Mouse (Mus musculus): ENCODE data around the gene Slx1b. TPM values are rescaled to one million over a fixed set of nuclear protein-coding genes. Genes with fewer than 3 reads are reported as not detected.
"Not testable (repeated sequence)": the region's sequence is repeated elsewhere in the genome, so short reads cannot be mapped to it uniquely, and the experiment has no call there.

Gene Slx1b
- polyA plus RNA-seq, 1 experiment from 2014 or later = 10.3 TPM

- WGBS = 93% methylated on average over 3 of the region's 3 CpGs
- Histone ChIP-seq H3K9me3 (ENCODE audit: control insufficient read depth, low read length) (no peaks in the 10 kb centered on the region), H3K27me3 (ENCODE audit: control insufficient read depth, insufficient read depth, low read length) (no peaks in the 10 kb centered on the region), H3K9ac (ENCODE audit: low read length) (no peak overlapping the region), H3K4me1 (ENCODE audit: control insufficient read depth, insufficient read depth, low read length) (no peaks in the 10 kb centered on the region), H3K4me3 (ENCODE audit: low read depth, low read length) (no peak overlapping the region), H3K4me2 (no peak overlapping the region), H3K36me3 (ENCODE audit: control insufficient read depth, insufficient read depth, low read length) (peaks cover 7% of the 10 kb centered on the region; the same call in 1 of the 2 replicates), H3K27ac (ENCODE audit: low read depth, low read length) (no peak overlapping the region)
- ATAC-seq (ENCODE audit: low FRiP score) (no peak), DNase-seq (ENCODE audit: low spot score, missing footprints) (no peak)
These were observed 6.6 kb downstream of the Slx1b start for GRCm38 (mm10) chr7:126689021-126689420.

- not testable (repeated sequence) for H3K4me3 ChIP-seq (ENCODE audit: low read depth, low read length); H3K4me1 ChIP-seq (ENCODE audit: control insufficient read depth, insufficient read depth, low read length); H3K36me3 ChIP-seq (ENCODE audit: control insufficient read depth, insufficient read depth, low read length); ATAC-seq (ENCODE audit: low FRiP score); H3K9me3 ChIP-seq (ENCODE audit: control insufficient read depth, low read length); H3K9ac ChIP-seq (ENCODE audit: low read length); H3K4me2 ChIP-seq; DNase-seq (ENCODE audit: low spot score, missing footprints); H3K27me3 ChIP-seq (ENCODE audit: control insufficient read depth, insufficient read depth, low read length); H3K27ac ChIP-seq (ENCODE audit: low read depth, low read length)
- 79% methylated on average over 4 of the region's 4 CpGs for WGBS
These were observed 7.4 kb downstream of the Slx1b start for GRCm38 (mm10) chr7:126688156-126688555.

- Histone ChIP-seq H3K4me2 (no peak overlapping the region), H3K27ac (ENCODE audit: low read depth, low read length) (no peak overlapping the region), H3K4me1 (ENCODE audit: control insufficient read depth, insufficient read depth, low read length) (no peaks in the 10 kb centered on the region), H3K36me3 (ENCODE audit: control insufficient read depth, insufficient read depth, low read length) (no peaks in the 10 kb centered on the region), H3K9me3 (ENCODE audit: control insufficient read depth, low read length) (no peaks in the 10 kb centered on the region), H3K27me3 (ENCODE audit: control insufficient read depth, insufficient read depth, low read length) (no peaks in the 10 kb centered on the region), H3K4me3 (ENCODE audit: low read depth, low read length) (no peak overlapping the region), H3K9ac (ENCODE audit: low read length) (no peak overlapping the region)
- 95% methylated on average over 5 of the region's 5 CpGs for WGBS
- ATAC-seq (ENCODE audit: low FRiP score) (no peak), DNase-seq (ENCODE audit: low spot score, missing footprints) (no peak)
These were observed 14.4 kb downstream of the Slx1b start for GRCm38 (mm10) chr7:126681221-126681620.

GRCm38 (mm10) chr7:126679683-126680082, 15.9 kb downstream of the Slx1b start:
- Histone ChIP-seq H3K4me3 (ENCODE audit: low read depth, low read length) (no peak overlapping the region), H3K4me1 (ENCODE audit: control insufficient read depth, insufficient read depth, low read length) (no peaks in the 10 kb centered on the region), H3K4me2 (no peak overlapping the region), H3K36me3 (ENCODE audit: control insufficient read depth, insufficient read depth, low read length) (no peaks in the 10 kb centered on the region), H3K27me3 (ENCODE audit: control insufficient read depth, insufficient read depth, low read length) (no peaks in the 10 kb centered on the region), H3K27ac (ENCODE audit: low read depth, low read length) (no peak overlapping the region), H3K9me3 (ENCODE audit: control insufficient read depth, low read length) (no peaks in the 10 kb centered on the region), H3K9ac (ENCODE audit: low read length) (no peak overlapping the region)
- ATAC-seq (ENCODE audit: low FRiP score) = no peak
- DNase-seq (ENCODE audit: low spot score, missing footprints) = no peak
- WGBS = 91% methylated on average over 5 of the region's 5 CpGs

- ATAC-seq (ENCODE audit: low FRiP score) (no peak), DNase-seq (ENCODE audit: low spot score, missing footprints) (no peak)
- Histone ChIP-seq H3K4me3 (ENCODE audit: low read depth, low read length) (no peak overlapping the region), H3K9me3 (ENCODE audit: control insufficient read depth, low read length) (no peaks in the 10 kb centered on the region), H3K9ac (ENCODE audit: low read length) (no peak overlapping the region), H3K27ac (ENCODE audit: low read depth, low read length) (no peak overlapping the region), H3K27me3 (ENCODE audit: control insufficient read depth, insufficient read depth, low read length) (no peaks in the 10 kb centered on the region), H3K36me3 (ENCODE audit: control insufficient read depth, insufficient read depth, low read length) (no peaks in the 10 kb centered on the region), H3K4me2 (no peak overlapping the region), H3K4me1 (ENCODE audit: control insufficient read depth, insufficient read depth, low read length) (no peaks in the 10 kb centered on the region)
- 87% methylated on average over 8 of the region's 8 CpGs for WGBS
These were observed 16.8 kb downstream of the Slx1b start for GRCm38 (mm10) chr7:126678545-126679341.

GRCm38 (mm10) chr7:126676631-126677220, 18.9 kb downstream of the Slx1b start:
- Histone ChIP-seq H3K4me2 (no peak overlapping the region), H3K9me3 (ENCODE audit: control insufficient read depth, low read length) (no peaks in the 10 kb centered on the region), H3K27me3 (ENCODE audit: control insufficient read depth, insufficient read depth, low read length) (no peaks in the 10 kb centered on the region), H3K27ac (ENCODE audit: low read depth, low read length) (no peak overlapping the region), H3K36me3 (ENCODE audit: control insufficient read depth, insufficient read depth, low read length) (0 out of 2 replicates have a peak, but pooled peaks cover 3% of the 10 kb centered on the region), H3K4me1 (ENCODE audit: control insufficient read depth, insufficient read depth, low read length) (no peaks in the 10 kb centered on the region), H3K4me3 (ENCODE audit: low read depth, low read length) (no peak overlapping the region), H3K9ac (ENCODE audit: low read length) (no peak overlapping the region)
- ATAC-seq (ENCODE audit: low FRiP score) (no peak), DNase-seq (ENCODE audit: low spot score, missing footprints) (no peak)
- 76% methylated on average over 4 of the region's 4 CpGs for WGBS

- Histone ChIP-seq H3K4me3 (ENCODE audit: low read depth, low read length) (no peak within 1 kb of the TSS), H3K4me1 (ENCODE audit: control insufficient read depth, insufficient read depth, low read length) (no peaks in the 10 kb centered on the region), H3K9me3 (ENCODE audit: control insufficient read depth, low read length) (no peaks in the 10 kb centered on the region), H3K9ac (ENCODE audit: low read length) (no peak within 1 kb of the TSS), H3K27ac (ENCODE audit: low read depth, low read length) (no peak within 1 kb of the TSS), H3K4me2 (no peak within 1 kb of the TSS), H3K27me3 (ENCODE audit: control insufficient read depth, insufficient read depth, low read length) (no peaks in the 10 kb centered on the region), H3K36me3 (ENCODE audit: control insufficient read depth, insufficient read depth, low read length) (0 out of 2 replicates have a peak, but pooled peaks cover 3% of the 10 kb centered on the region)
- DNase-seq (ENCODE audit: low spot score, missing footprints) = no peak
- no peak for ATAC-seq (ENCODE audit: low FRiP score)
- 81% methylated on average over 1 of the region's 1 CpGs for WGBS
These were observed 19.4 kb downstream of the Slx1b start, which contains the start of gene Sult1a1 for GRCm38 (mm10) chr7:126676207-126676606. Sult1a1 (minus strand) TSS chr7:126676432.

- ATAC-seq (ENCODE audit: low FRiP score) (no peak), DNase-seq (ENCODE audit: low spot score, missing footprints) (no peak)
- Histone ChIP-seq H3K36me3 (ENCODE audit: control insufficient read depth, insufficient read depth, low read length) (0 out of 2 replicates have a peak, but pooled peaks cover 3% of the 10 kb centered on the region), H3K27ac (ENCODE audit: low read depth, low read length) (no peak overlapping the region), H3K4me3 (ENCODE audit: low read depth, low read length) (no peak overlapping the region), H3K4me1 (ENCODE audit: control insufficient read depth, insufficient read depth, low read length) (no peaks in the 10 kb centered on the region), H3K4me2 (no peak overlapping the region), H3K9me3 (ENCODE audit: control insufficient read depth, low read length) (no peaks in the 10 kb centered on the region), H3K9ac (ENCODE audit: low read length) (no peak overlapping the region), H3K27me3 (ENCODE audit: control insufficient read depth, insufficient read depth, low read length) (no peaks in the 10 kb centered on the region)
- WGBS = 91% methylated on average over 8 of the region's 8 CpGs
These were observed 20.5 kb downstream of the Slx1b start for GRCm38 (mm10) chr7:126675104-126675503.

GRCm38 (mm10) chr7:126672111-126672510, 23.5 kb downstream of the Slx1b start:
- Histone ChIP-seq H3K36me3 (ENCODE audit: control insufficient read depth, insufficient read depth, low read length) (0 out of 2 replicates have a peak, but pooled peaks cover 3% of the 10 kb centered on the region), H3K9me3 (ENCODE audit: control insufficient read depth, low read length) (no peaks in the 10 kb centered on the region), H3K27ac (ENCODE audit: low read depth, low read length) (no peak overlapping the region), H3K4me1 (ENCODE audit: control insufficient read depth, insufficient read depth, low read length) (no peaks in the 10 kb centered on the region), H3K27me3 (ENCODE audit: control insufficient read depth, insufficient read depth, low read length) (no peaks in the 10 kb centered on the region), H3K4me3 (ENCODE audit: low read depth, low read length) (no peak overlapping the region), H3K4me2 (no peak overlapping the region), H3K9ac (ENCODE audit: low read length) (no peak overlapping the region)
- ATAC-seq (ENCODE audit: low FRiP score) (no peak), DNase-seq (ENCODE audit: low spot score, missing footprints) (no peak)
- 94% methylated on average over 9 of the region's 9 CpGs for WGBS
